ENCODE assay signal across 9 mouse cellular contexts in genomic region chr14:40931115-40931829, GRCm38 (mm10). TPM values are rescaled to one million over a fixed set of nuclear protein-coding genes. Genes with fewer than 3 reads are reported as not detected.
DNase-seq lines count a peak whose midpoint lies in the region; ATAC-seq and TF ChIP-seq lines count a peak whose summit lies in the region.
"Had no signal": no experiment of that assay in that cellular context is flagged by ENCODE, and none has a peak within 500 bp of the region (broad histone marks: within the 10 kb centered on the region; RNA-seq: fewer than 3 reads in every experiment).

No protein-coding gene starts in this region.

- no peak overlapping the region for H3K9ac ChIP-seq in forebrain, embryonic 15.5 days (replicated peaks)
- H3K9ac ChIP-seq in kidney, embryonic 16.5 days (replicated peaks; ENCODE audit: low read length), result peak overlapping the region; percentile 40; the same call in 1 of the 2 replicates

- H3K4me1 ChIP-seq in forebrain, embryonic 15.5 days, result peaks cover 20% of the 10 kb centered on the region
- H3K4me1 ChIP-seq in kidney, embryonic 16.5 days (ENCODE audit: insufficient read depth, low read length), result peaks cover 97% of the 10 kb centered on the region

- no peak overlapping the region for H3K4me2 ChIP-seq in forebrain, embryonic 15.5 days (replicated peaks)
- H3K4me2 ChIP-seq in kidney, embryonic 16.5 days (replicated peaks; ENCODE audit: low read depth, low read length), result peak overlapping the region; percentile 13; the same call in 1 of the 2 replicates

- TF ChIP-seq CTCF in layer of hippocampus, adult 2 months (conservative IDR thresholded peaks at IDR 0.05), result no peak

- WGBS in forebrain, embryonic 15.5 days, result 43% methylated on average over 3 of the region's 3 CpGs
- WGBS in kidney, embryonic 16.5 days, result 43% methylated on average over 3 of the region's 3 CpGs

- H3K36me3 ChIP-seq in forebrain, embryonic 15.5 days, result no peaks in the 10 kb centered on the region
- no peaks in the 10 kb centered on the region for H3K36me3 ChIP-seq in kidney, embryonic 16.5 days (ENCODE audit: insufficient read depth, low read length)

- DNase-seq in layer of hippocampus, adult 2 months (ENCODE audit: low spot score in 2 of 2), result no peak
- DNase-seq in layer of hippocampus, adult 11-12 months (ENCODE audit: low spot score), result no peak
- no peak for DNase-seq in testis, postnatal 14 days (ENCODE audit: low spot score)
- DNase-seq in adrenal gland, postnatal 14 days, result no peak
- DNase-seq: spleen, adult 18-20 months had no signal

- no peaks in the 10 kb centered on the region for H3K27me3 ChIP-seq in forebrain, embryonic 15.5 days
- no peaks in the 10 kb centered on the region for H3K27me3 ChIP-seq in kidney, embryonic 16.5 days (ENCODE audit: insufficient read depth, low read length)

- H3K4me3 ChIP-seq in layer of hippocampus, adult 2 months, result no peak overlapping the region
- H3K4me3 ChIP-seq in forebrain, embryonic 15.5 days, result no peak overlapping the region
- no peak overlapping the region for H3K4me3 ChIP-seq in kidney, embryonic 16.5 days (ENCODE audit: low read length)

- no peaks in the 10 kb centered on the region for H3K9me3 ChIP-seq in forebrain, embryonic 15.5 days
- H3K9me3 ChIP-seq in kidney, embryonic 16.5 days (ENCODE audit: low read length), result no peaks in the 10 kb centered on the region
- H3K9me3 ChIP-seq: G1E had no signal

- no peak for ATAC-seq in forebrain, embryonic 15.5 days (replicated peaks)
- ATAC-seq in kidney, embryonic 16.5 days (ENCODE audit: low FRiP score, low TSS enrichment), result peak; percentile 65
- 0 out of 2 replicates have a peak, but pooled peaks have one; percentile 4 for ATAC-seq in megakaryocyte progenitor cell, adult 5-6 weeks (replicated peaks; ENCODE audit: poor library complexity)

- peak overlapping the region; percentile 58 for H3K27ac ChIP-seq in layer of hippocampus, adult 2 months
- H3K27ac ChIP-seq in forebrain, embryonic 15.5 days (replicated peaks), result peak overlapping the region; percentile 44; the same call in 1 of the 2 replicates
- peak overlapping the region; percentile 91 for H3K27ac ChIP-seq in kidney, embryonic 16.5 days (ENCODE audit: low read length)

RNA-seq across cellular contexts. Expression of gene Tspan14, which starts 35.3 kb away (rescaled TPM):
- 10 to 100 TPM; 27.0 to 30.0 TPM for total RNA-seq in layer of hippocampus, adult 2 months (2021)
- 97.5 and 98.3 TPM in 2 replicates for polyA plus RNA-seq in forebrain, embryonic 15.5 days (2015; fragmentation: Nextera tagmentation; extraction: Ambion mirVana)
- 138 and 144 TPM in 2 replicates for polyA plus RNA-seq in kidney, embryonic 16.5 days (2015; fragmentation: Nextera tagmentation; extraction: Ambion mirVana)
- total RNA-seq in megakaryocyte progenitor cell, adult 5-6 weeks (2015), result 30.7 and 36.6 TPM in 2 replicates
- total RNA-seq in megakaryocyte progenitor cell, adult 5-6 weeks (2017), result 35.6 and 42.0 TPM in 2 replicates
- 43.8 and 47.6 TPM in 2 replicates for total RNA-seq in adrenal gland, postnatal 14 days (2021)

RNA-seq across cellular contexts. Expression of gene Sh2d4b, which starts 38.2 kb away (rescaled TPM):
- 1 to 10 TPM; 2.0 to 2.1 TPM for total RNA-seq in layer of hippocampus, adult 2 months (2021)
- 2.1 and 2.2 TPM in 2 replicates for polyA plus RNA-seq in forebrain, embryonic 15.5 days (2015; fragmentation: Nextera tagmentation; extraction: Ambion mirVana)
- polyA plus RNA-seq in kidney, embryonic 16.5 days (2015; fragmentation: Nextera tagmentation; extraction: Ambion mirVana), result 0.81 and 0.99 TPM in 2 replicates
- total RNA-seq in megakaryocyte progenitor cell, adult 5-6 weeks (2015), result 0.17 TPM in 1 of 2 replicates, not detected in the other
- not detected in 2 replicates for total RNA-seq in megakaryocyte progenitor cell, adult 5-6 weeks (2017)
- total RNA-seq in adrenal gland, postnatal 14 days (2021), result 1.4 and 3.0 TPM in 2 replicates
